Mouse (Mus musculus) liver, adult 2 months (tissue): ENCODE data around the gene Cps1.

Source experiments
- CTCF ChIP-seq: fragments of 200-500 bp; IDR thresholded peaks from 2 replicates; pipeline ENCODE4 v1.5.1; 2011; ENCODE audit warnings: low read depth, low read length, control low read depth
- POLR2A ChIP-seq: fragments of 200-500 bp; IDR thresholded peaks from 2 replicates; pipeline ENCODE4 v1.6.1; 2011; ENCODE audit warnings: low read length, control low read depth; ENCODE audit not compliant: insufficient read depth; ENCODE audit errors: extremely low read depth

DNA sequence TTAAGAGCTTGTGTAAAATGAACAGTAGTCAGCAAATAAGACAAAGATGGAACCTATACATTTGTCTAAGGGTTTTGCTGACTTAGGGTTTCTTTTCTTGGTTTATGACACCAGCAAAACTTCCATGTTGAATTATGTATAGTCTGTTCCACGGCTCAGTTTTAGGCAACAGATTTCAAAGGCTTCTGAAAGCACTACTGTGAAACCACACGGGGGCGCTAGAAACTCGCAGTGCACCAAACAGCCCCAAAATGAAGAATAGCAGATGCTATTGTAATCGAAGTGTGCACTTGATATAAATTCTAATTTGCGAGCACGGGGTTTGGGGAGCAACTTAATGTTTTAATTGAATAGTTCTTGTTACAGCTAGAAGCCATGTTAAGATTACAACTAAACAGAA lies 58.3 kb downstream of the Cps1 start:
- peak; percentile 47; the same call in 1 of the 2 replicates for TF ChIP-seq CTCF
- TF ChIP-seq POLR2A, result no peak
